Mouse (Mus musculus): ENCODE results near the gene M1ap. TPM values are rescaled to one million over a fixed set of nuclear protein-coding genes. Genes with fewer than 3 reads are reported as not detected.

M1ap gene
- total and polyA plus RNA-seq, 3 experiments: 2.4 to 6.4 (median 3.9) TPM

DNA sequence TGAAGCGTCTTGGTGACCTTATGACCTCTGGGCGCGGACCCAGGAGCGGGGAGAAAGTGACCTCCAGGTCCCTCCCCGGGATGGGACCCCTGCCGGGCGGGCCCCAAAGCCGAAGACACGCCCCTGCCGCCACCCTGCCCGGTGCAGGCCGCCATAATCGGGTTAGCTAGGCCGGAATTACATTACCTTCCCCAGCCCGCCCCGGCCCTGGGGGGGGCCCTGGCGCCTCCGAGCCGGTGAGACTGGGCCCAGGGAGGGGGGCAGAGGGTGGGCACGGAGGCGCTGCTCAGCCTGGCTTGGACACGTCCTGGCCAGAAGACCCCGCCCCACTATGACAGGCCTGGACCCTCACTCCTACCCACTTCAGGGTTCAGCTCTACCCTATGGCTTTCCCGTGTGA lies 124.5 kb downstream of the M1ap start:
- Histone ChIP-seq H3K36me3 (replicated peaks in 1 of 2; ENCODE audit: control insufficient read depth in 1 of 2, insufficient read depth in 1 of 2, low read length in 1 of 2) (peaks cover 0 to 15% of the 10 kb centered on the region in 2 experiments), H3K9me3 (replicated peaks; ENCODE audit: low read length) (peaks cover 33% of the 10 kb centered on the region), H3K4me1 (ENCODE audit: control insufficient read depth in 1 of 2, insufficient read depth in 2 of 2) (no peaks in the 10 kb centered on the region), H3K9ac (ENCODE audit: insufficient read depth, low read depth) (no peak overlapping the region), H3K4me2 (ENCODE audit: insufficient read depth, low read depth, poor library complexity, severe bottlenecking) (no peak overlapping the region), H3K27me3 (replicated peaks) (no peaks in the 10 kb centered on the region), H3K79me2 (replicated peaks; ENCODE audit: control insufficient read depth, extremely low read depth, insufficient read depth, poor library complexity, severe bottlenecking) (no peaks in the 10 kb centered on the region), H3K27ac (ENCODE audit: insufficient read depth, low read depth) (no peak overlapping the region), H3K4me3 (replicated peaks in 1 of 3; ENCODE audit: low read depth in 2 of 3, low read length in 2 of 3, poor library complexity in 1 of 3) (no peak overlapping the region)
- dilution Hi-C loops (cut with MboI; ENCODE audit: extremely low pct_ligation_motif_present, extremely low pct_unique_long_range_greater_than_20kb, low sequenced_read_pairs) (no loop called here), in situ Hi-C loops (cut with MboI; ENCODE audit: low pct_ligation_motif_present, low pct_unique_long_range_greater_than_20kb, low sequenced_read_pairs) (no loop called here)
- DNase-seq (ENCODE audit: extremely low read depth): no peak
- no peak for TF ChIP-seq ZNF384 (IDR thresholded peaks at IDR 0.05; ENCODE audit: low read depth, low read length)

DNA sequence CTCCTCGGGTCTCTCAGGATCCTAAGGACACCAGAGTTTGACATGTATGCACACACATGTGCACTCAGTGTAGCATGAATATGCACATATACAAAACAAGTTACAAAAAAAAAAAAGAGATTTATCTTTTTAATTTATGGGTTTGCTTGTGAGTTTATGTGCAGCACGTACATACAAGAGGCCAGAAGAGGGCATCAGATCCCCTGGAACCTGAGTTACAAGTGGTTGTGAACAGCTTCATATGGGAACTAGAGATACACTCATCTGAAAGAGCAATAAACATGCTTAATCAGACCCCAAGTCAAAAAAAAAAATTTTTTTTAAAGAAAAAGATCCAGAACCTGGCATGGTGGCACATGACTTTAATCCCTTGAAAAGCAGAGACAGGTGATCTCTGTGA lies 128.3 kb downstream of the M1ap start:
- no peak overlapping the region for H3K9ac ChIP-seq (ENCODE audit: insufficient read depth, low read depth)
- dilution Hi-C loops (cut with MboI; ENCODE audit: extremely low pct_ligation_motif_present, extremely low pct_unique_long_range_greater_than_20kb, low sequenced_read_pairs): no loop called here
- no peak for DNase-seq (ENCODE audit: extremely low read depth)

DNA sequence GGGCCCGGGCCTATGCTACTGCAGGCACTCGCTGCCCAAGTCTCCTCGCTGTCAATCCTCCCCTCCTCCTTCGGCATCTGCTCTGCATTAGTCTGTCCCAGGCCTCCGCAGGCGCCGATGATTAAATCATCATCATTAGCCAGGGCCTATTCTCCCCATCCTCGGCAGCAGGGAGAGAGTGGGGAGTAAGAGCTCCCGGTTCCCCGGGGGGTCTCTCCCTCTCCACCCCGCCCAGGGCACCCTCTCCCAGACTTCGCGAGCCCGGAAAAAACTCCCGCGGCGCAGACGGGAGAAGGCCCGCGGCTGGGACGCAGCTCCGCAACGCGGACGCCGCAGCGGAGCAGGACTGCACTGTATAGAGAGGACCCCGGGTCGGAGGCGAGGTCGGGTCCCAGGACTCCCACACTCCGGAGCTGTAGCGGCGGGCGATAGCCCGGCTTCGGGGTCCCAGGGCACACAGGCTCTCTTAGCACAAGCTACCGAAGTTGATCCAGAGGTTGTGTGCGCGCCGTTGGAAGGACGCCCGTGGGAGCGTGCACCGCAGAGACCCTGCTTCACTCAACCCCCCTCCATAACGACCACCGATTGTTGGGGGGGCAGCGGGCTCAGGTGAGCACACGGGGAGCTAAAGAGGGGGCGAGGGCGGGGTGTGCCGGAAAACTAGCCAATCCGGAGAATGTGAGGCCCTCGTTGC lies 131.1 kb downstream of the M1ap start, which contains the start of gene Pcgf1:
Gene Pcgf1, plus strand, starts transcription at position 240 of the 694 bp plus-strand sequence.
- H3K36me3 ChIP-seq (replicated peaks in 1 of 2; ENCODE audit: control insufficient read depth in 1 of 2, insufficient read depth in 1 of 2, low read length in 1 of 2): peaks cover 11 to 29% of the 10 kb centered on the region in 2 experiments
- in situ Hi-C loops (cut with MboI; ENCODE audit: low pct_ligation_motif_present, low pct_unique_long_range_greater_than_20kb, low sequenced_read_pairs): no loop called here
- peaks cover 3% of the 10 kb centered on the region for H3K27me3 ChIP-seq (replicated peaks)
- H3K4me1 ChIP-seq (ENCODE audit: control insufficient read depth in 1 of 2, insufficient read depth in 2 of 2): peaks cover 3 to 19% of the 10 kb centered on the region in 2 experiments; a peak in 3 of 4 replicates
- peak within 1 kb of the TSS; percentile 84 to 89 (median 84) for H3K4me3 ChIP-seq (replicated peaks in 1 of 3; ENCODE audit: low read depth in 2 of 3, low read length in 2 of 3, poor library complexity in 1 of 3)
- TF ChIP-seq PAX5 (IDR thresholded peaks at IDR 0.05; ENCODE audit: low read length) (no peak), NRF1 (IDR thresholded peaks at IDR 0.05; ENCODE audit: low read depth, low read length) (no peak), JUN (IDR thresholded peaks at IDR 0.05; ENCODE audit: insufficient read depth, low read depth, low read length) (no peak), TCF12 (IDR thresholded peaks at IDR 0.05; ENCODE audit: low read depth, low read length) (peak; percentile 12; the same call in 1 of the 2 replicates), ZNF384 (IDR thresholded peaks at IDR 0.05; ENCODE audit: low read depth, low read length) (no peak), RAD21 (IDR thresholded peaks at IDR 0.05; ENCODE audit: low read depth, low read length) (no peak), BHLHE40 (IDR thresholded peaks at IDR 0.05; ENCODE audit: low read depth, low read length) (peak; percentile 43), TBP (conservative IDR thresholded peaks at IDR 0.05; ENCODE audit: low read depth, low read length) (no peak), SIN3A (IDR thresholded peaks at IDR 0.05; ENCODE audit: low read length) (no peak; the same call in 1 of the 2 replicates), MAZ (IDR thresholded peaks at IDR 0.05; ENCODE audit: low read depth, low read length) (peak; percentile 62; the same call in 1 of the 2 replicates), MXI1 (IDR thresholded peaks at IDR 0.05; ENCODE audit: low read depth, low read length) (peak; percentile 95; the same call in 1 of the 2 replicates), MYC (IDR thresholded peaks at IDR 0.05; ENCODE audit: low read depth, low read length) (no peak), USF1 (IDR thresholded peaks at IDR 0.05; ENCODE audit: low read depth, low read length) (no peak), ZMIZ1 (IDR thresholded peaks at IDR 0.05; ENCODE audit: low read depth, low read length) (no peak), ZKSCAN1 (IDR thresholded peaks at IDR 0.05; ENCODE audit: borderline replicate concordance, low read depth, low read length) (no peak), EP300 (IDR thresholded peaks at IDR 0.05; ENCODE audit: low read length) (no peak), ELF1 (IDR thresholded peaks at IDR 0.05; ENCODE audit: low read depth, low read length) (no peak)
- H3K9ac ChIP-seq (ENCODE audit: insufficient read depth, low read depth): peak within 1 kb of the TSS; percentile 81
- no peaks in the 10 kb centered on the region for H3K79me2 ChIP-seq (replicated peaks; ENCODE audit: control insufficient read depth, extremely low read depth, insufficient read depth, poor library complexity, severe bottlenecking)
- peak; percentile 41 for DNase-seq (ENCODE audit: extremely low read depth)
- dilution Hi-C loops (cut with MboI; ENCODE audit: extremely low pct_ligation_motif_present, extremely low pct_unique_long_range_greater_than_20kb, low sequenced_read_pairs): no loop called here
- H3K27ac ChIP-seq (ENCODE audit: insufficient read depth, low read depth): peak within 1 kb of the TSS; percentile 87
- H3K9me3 ChIP-seq (replicated peaks; ENCODE audit: low read length): no peaks in the 10 kb centered on the region
- H3K4me2 ChIP-seq (ENCODE audit: insufficient read depth, low read depth, poor library complexity, severe bottlenecking): peak within 1 kb of the TSS; percentile 68

More for the DNA sequence above, 128.3 kb downstream of the M1ap start:
- Histone ChIP-seq H3K4me1 (ENCODE audit: control insufficient read depth in 1 of 2, insufficient read depth in 2 of 2) (peaks cover 3 to 19% of the 10 kb centered on the region in 2 experiments; a peak in 3 of 4 replicates), H3K36me3 (replicated peaks in 1 of 2; ENCODE audit: control insufficient read depth in 1 of 2, insufficient read depth in 1 of 2, low read length in 1 of 2) (peaks cover 2 to 6% of the 10 kb centered on the region in 2 experiments), H3K4me3 (replicated peaks in 1 of 3; ENCODE audit: low read depth in 2 of 3, low read length in 2 of 3, poor library complexity in 1 of 3) (no peak overlapping the region), H3K4me2 (ENCODE audit: insufficient read depth, low read depth, poor library complexity, severe bottlenecking) (no peak overlapping the region), H3K9me3 (replicated peaks; ENCODE audit: low read length) (peaks cover 16% of the 10 kb centered on the region), H3K27me3 (replicated peaks) (peaks cover 3% of the 10 kb centered on the region), H3K27ac (ENCODE audit: insufficient read depth, low read depth) (no peak overlapping the region), H3K79me2 (replicated peaks; ENCODE audit: control insufficient read depth, extremely low read depth, insufficient read depth, poor library complexity, severe bottlenecking) (no peaks in the 10 kb centered on the region)
- in situ Hi-C loops (cut with MboI; ENCODE audit: low pct_ligation_motif_present, low pct_unique_long_range_greater_than_20kb, low sequenced_read_pairs): no loop called here
- TF ChIP-seq CHD2 (IDR thresholded peaks at IDR 0.05; ENCODE audit: low read length) (no peak), KAT2A (IDR thresholded peaks at IDR 0.05; ENCODE audit: insufficient replicate concordance, low read length) (no peak), RAD21 (IDR thresholded peaks at IDR 0.05; ENCODE audit: low read depth, low read length) (peak; percentile 39), CTCF (conservative IDR thresholded peaks at IDR 0.05 in 1 of 2, IDR thresholded peaks at IDR 0.05 in 1 of 2; ENCODE audit: low read depth in 2 of 2, low read length in 2 of 2) (peak in 1 of 2 experiments; percentile 55; a peak in 2 of 4 replicates)

Measured in CH12.LX (cell line).